Mouse (Mus musculus) embryonic fibroblast, embryonic 13.5 days (primary cell): ENCODE data around the gene Echdc3. TPM values are rescaled to one million over a fixed set of nuclear protein-coding genes. Genes with fewer than 3 reads are reported as not detected.

ENCODE experiments used
- H3K27ac ChIP-seq: 2 replicates; pipeline ENCODE4 v1.5.1; 2012; ENCODE audit warnings: low read length, control low read depth, inconsistent platforms; ENCODE audit not compliant: insufficient read depth
- H3K4me1 ChIP-seq: 2 replicates; pipeline ENCODE4 v1.6.1; 2011; ENCODE audit warnings: low read length; ENCODE audit not compliant: control insufficient read depth, insufficient read depth
- H3K4me3 ChIP-seq: 2 replicates; pipeline ENCODE4 v1.5.1; 2011; ENCODE audit warnings: mild to moderate bottlenecking, control low read depth, low read length; ENCODE audit not compliant: insufficient read depth
- CTCF ChIP-seq: IDR thresholded peaks from 2 replicates; pipeline ENCODE4 v1.5.1; 2011; ENCODE audit warnings: mild to moderate bottlenecking, control low read depth, low read length, moderate library complexity, borderline replicate concordance; ENCODE audit not compliant: insufficient read depth
- POLR2A ChIP-seq: IDR thresholded peaks from 2 replicates; pipeline ENCODE4 v1.6.1; 2011; ENCODE audit warnings: low read depth, mild to moderate bottlenecking, control low read depth, low read length, moderate library complexity
- polyA plus RNA-seq: library from polyadenylated mRNA; stranded (reverse); fragments of >200 nt; gene quantifications from 2 replicates; pipeline ENCODE4 v1.2.4, GENCODE M21; 2011; ENCODE audit warnings: low read depth; ENCODE audit not compliant: missing spikeins, insufficient read length

The Echdc3 gene
- polyA plus RNA-seq, 1 experiment, result 1.3 TPM

GRCm38 (mm10) chr2:6157635-6158034, 55.2 kb downstream of the Echdc3 start:
- no peak overlapping the region for H3K4me3 ChIP-seq
- TF ChIP-seq POLR2A (no peak), CTCF (no peak)
- H3K4me1 ChIP-seq, result no peaks in the 10 kb centered on the region; the same call in 1 of the 2 replicates
- no peak overlapping the region for H3K27ac ChIP-seq

GRCm38 (mm10) chr2:6157208-6157607, 55.6 kb downstream of the Echdc3 start:
- no peak for TF ChIP-seq POLR2A
- no peak for TF ChIP-seq CTCF
- H3K4me3 ChIP-seq, result no peak overlapping the region
- H3K27ac ChIP-seq, result no peak overlapping the region
- H3K4me1 ChIP-seq, result no peaks in the 10 kb centered on the region; the same call in 1 of the 2 replicates

- no peaks in the 10 kb centered on the region for H3K4me1 ChIP-seq
- H3K4me3 ChIP-seq, result no peak overlapping the region
- TF ChIP-seq CTCF (no peak), POLR2A (no peak)
- H3K27ac ChIP-seq, result no peak overlapping the region
Observed at GRCm38 (mm10) chr2:6149801-6150200, 63.0 kb downstream of the Echdc3 start.

- H3K27ac ChIP-seq, result no peak overlapping the region
- no peak overlapping the region for H3K4me3 ChIP-seq
- TF ChIP-seq CTCF, result no peak
- TF ChIP-seq POLR2A, result no peak
- H3K4me1 ChIP-seq, result no peaks in the 10 kb centered on the region
Observed at GRCm38 (mm10) chr2:6146901-6147300, 65.9 kb downstream of the Echdc3 start.

- H3K4me3 ChIP-seq, result no peak overlapping the region
- no peak overlapping the region for H3K27ac ChIP-seq
- TF ChIP-seq POLR2A, result no peak
- no peak for TF ChIP-seq CTCF
Observed at GRCm38 (mm10) chr2:6146257-6146656, 66.6 kb downstream of the Echdc3 start.

GRCm38 (mm10) chr2:6145611-6146010, 67.2 kb downstream of the Echdc3 start:
- no peak overlapping the region for H3K27ac ChIP-seq
- H3K4me1 ChIP-seq, result no peaks in the 10 kb centered on the region
- no peak for TF ChIP-seq CTCF
- TF ChIP-seq POLR2A, result no peak
- H3K4me3 ChIP-seq, result no peak overlapping the region

More at GRCm38 (mm10) chr2:6146257-6146656, 66.6 kb downstream of the Echdc3 start:
- no peaks in the 10 kb centered on the region for H3K4me1 ChIP-seq

- Histone ChIP-seq H3K27ac (no peak overlapping the region), H3K4me1 (no peaks in the 10 kb centered on the region), H3K4me3 (no peak overlapping the region)
- TF ChIP-seq CTCF (no peak), POLR2A (no peak)
Observed at GRCm38 (mm10) chr2:6142915-6143654, 69.7 kb downstream of the Echdc3 start.

- Histone ChIP-seq H3K4me1 (no peaks in the 10 kb centered on the region), H3K4me3 (no peak overlapping the region), H3K27ac (no peak overlapping the region)
- no peak for TF ChIP-seq CTCF
- no peak for TF ChIP-seq POLR2A
Observed at GRCm38 (mm10) chr2:6140572-6141161, 72.2 kb downstream of the Echdc3 start.

Other genes starting within 250 kb of the Echdc3 start
- gene Proser2, start 82.8 kb downstream of the Echdc3 start, polyA plus RNA-seq, result 0.14 and 0.32 TPM in 2 replicates
- 12.7 and 13.2 TPM in 2 replicates for gene Usp6nl, start 109.6 kb upstream of the Echdc3 start, polyA plus RNA-seq